Comparison of ENCODE assay signal across 19 mouse cellular contexts in genomic region chr1:186506517-186506916, GRCm38 (mm10).
DNase-seq lines count a peak whose midpoint lies in the region; ATAC-seq lines count a peak whose summit lies in the region.
"Had no signal": no experiment of that assay in that cellular context is flagged by ENCODE, and none has a peak within 500 bp of the region (broad histone marks: within the 10 kb centered on the region; RNA-seq: fewer than 3 reads in every experiment).

No protein-coding gene starts in this region.

- no peaks in the 10 kb centered on the region for H3K36me3 ChIP-seq in embryonic facial prominence, embryonic 12.5 days
- H3K36me3 ChIP-seq in forebrain, embryonic 15.5 days, result no peaks in the 10 kb centered on the region
- H3K36me3 ChIP-seq: heart, embryonic 15.5 days; hindbrain, embryonic 12.5 days had no signal

- no peak overlapping the region for H3K27ac ChIP-seq in embryonic facial prominence, embryonic 12.5 days
- no peak overlapping the region for H3K27ac ChIP-seq in forebrain, embryonic 15.5 days (replicated peaks)
- H3K27ac ChIP-seq: gastrocnemius, adult 2 months; heart, embryonic 15.5 days; hindbrain, embryonic 12.5 days; kidney, postnatal 0 days; liver, embryonic 14.5 days had no signal

- H3K4me1 ChIP-seq in embryonic facial prominence, embryonic 12.5 days, result peaks cover 10% of the 10 kb centered on the region
- H3K4me1 ChIP-seq in forebrain, embryonic 15.5 days, result peaks cover 14% of the 10 kb centered on the region

- no peaks in the 10 kb centered on the region for H3K9me3 ChIP-seq in embryonic facial prominence, embryonic 12.5 days
- H3K9me3 ChIP-seq in forebrain, embryonic 15.5 days, result no peaks in the 10 kb centered on the region
- H3K9me3 ChIP-seq: heart, embryonic 15.5 days; hindbrain, embryonic 12.5 days had no signal

- 65% methylated on average over 7 of the region's 7 CpGs for WGBS in embryonic facial prominence, embryonic 12.5 days
- 19% methylated on average over 7 of the region's 7 CpGs for WGBS in forebrain, embryonic 15.5 days

- peak; percentile 41; the same call in 1 of the 2 replicates for ATAC-seq in embryonic facial prominence, embryonic 12.5 days (ENCODE audit: insufficient number of reproducible peaks, insufficient read depth, low FRiP score, low TSS enrichment)
- peak; percentile 70 for ATAC-seq in forebrain, embryonic 15.5 days (replicated peaks)
- ATAC-seq in activated CD4-positive, CD25-positive, alpha-beta regulatory T cell, adult 4 months, result no peak
- ATAC-seq in frontal cortex, adult (ENCODE audit: low TSS enrichment), result no peak
- ATAC-seq: intestine, embryonic 16.5 days had no signal

- peak; percentile 29 for DNase-seq in left cerebral cortex, postnatal 4 days
- DNase-seq in left cerebral cortex, adult 8-10 months (ENCODE audit: low spot score in 2 of 2), result no peak
- peak; percentile 85 for DNase-seq in retina, postnatal 1 day
- DNase-seq: cerebellum, adult 11 months; gastrocnemius, adult 2 months; heart, adult 18-20 months; lung, postnatal 10 days; right cerebral cortex, postnatal 25 days; thymus, postnatal 36 days had no signal

- no peak overlapping the region for H3K4me3 ChIP-seq in embryonic facial prominence, embryonic 12.5 days
- H3K4me3 ChIP-seq in forebrain, embryonic 15.5 days, result no peak overlapping the region
- H3K4me3 ChIP-seq: erythroblast, embryonic 14.5 days; gastrocnemius, adult 2 months; heart, embryonic 15.5 days; hindbrain, embryonic 12.5 days had no signal

- no peak overlapping the region for H3K4me2 ChIP-seq in embryonic facial prominence, embryonic 12.5 days (replicated peaks)
- H3K4me2 ChIP-seq in forebrain, embryonic 15.5 days (replicated peaks), result no peak overlapping the region
- H3K4me2 ChIP-seq: heart, embryonic 15.5 days; hindbrain, embryonic 12.5 days had no signal

- H3K9ac ChIP-seq in embryonic facial prominence, embryonic 12.5 days, result no peak overlapping the region
- H3K9ac ChIP-seq in forebrain, embryonic 15.5 days (replicated peaks), result no peak overlapping the region
- H3K9ac ChIP-seq: heart, embryonic 15.5 days; hindbrain, embryonic 12.5 days; liver, embryonic 14.5 days had no signal

- intact Hi-C loops in left cerebral cortex, postnatal 4 days (cut with DNase I), result no loop called here

- no peaks in the 10 kb centered on the region for H3K27me3 ChIP-seq in embryonic facial prominence, embryonic 12.5 days
- no peaks in the 10 kb centered on the region for H3K27me3 ChIP-seq in forebrain, embryonic 15.5 days
- H3K27me3 ChIP-seq: heart, embryonic 15.5 days; hindbrain, embryonic 12.5 days had no signal

Comparison
In these comparisons a context has a peak if more than half of its experiments do, and no peak if none do; other contexts are left out.
1. DNase-seq: peak in left cerebral cortex, postnatal 4 days (single experiment) and retina, postnatal 1 day (single experiment); none in left cerebral cortex, adult 8-10 months (0 of 2).
2. ATAC-seq: peak in embryonic facial prominence, embryonic 12.5 days (single experiment) and forebrain, embryonic 15.5 days (single experiment); none in activated CD4-positive, CD25-positive, alpha-beta regulatory T cell, adult 4 months (single experiment) and frontal cortex, adult (single experiment).